Mouse (Mus musculus) ovary, postnatal 14 days (tissue): ENCODE results near the gene Ino80b.
"Not testable (repeated sequence)": the region's sequence is repeated elsewhere in the genome, so short reads cannot be mapped to it uniquely, and the experiment has no call there.

Experiments used
- DNase-seq: peaks from one replicate; pipeline ENCODE4 v3.0.0; 2022; ENCODE audit warnings: low spot score

Gene Ino80b

GRCm38 (mm10) chr6:83125331-83125730 is at the start of gene Ino80b:
Gene Ino80b (minus strand): TSS chr6:83125431.
- DNase-seq, result no peak

- DNase-seq, result no peak
Measured at GRCm38 (mm10) chr6:83172240-83172920, 47.1 kb upstream of the Ino80b start.

GRCm38 (mm10) chr6:83171063-83171462 is 45.8 kb upstream of the Ino80b start:
- DNase-seq, result no peak

- no peak for DNase-seq
Measured at GRCm38 (mm10) chr6:83169872-83170271, 44.6 kb upstream of the Ino80b start.

- DNase-seq, result no peak
Measured at GRCm38 (mm10) chr6:83166243-83166630, 41.0 kb upstream of the Ino80b start.

GRCm38 (mm10) chr6:83165607-83166242 is 40.5 kb upstream of the Ino80b start, which contains the start of gene Dctn1:
Gene Dctn1 (plus strand): TSS chr6:83165920.
- DNase-seq, result peak; percentile 93

GRCm38 (mm10) chr6:83165026-83165606 is 39.9 kb upstream of the Ino80b start:
- DNase-seq, result no peak

GRCm38 (mm10) chr6:83162701-83163100 is 37.5 kb upstream of the Ino80b start:
- peak; percentile 37 for DNase-seq

GRCm38 (mm10) chr6:83161921-83162641 is 36.9 kb upstream of the Ino80b start:
- DNase-seq, result peak; percentile 21

- DNase-seq, result no peak
Measured at GRCm38 (mm10) chr6:83161442-83161841, 36.2 kb upstream of the Ino80b start.

- not testable (repeated sequence) for DNase-seq
Measured at GRCm38 (mm10) chr6:83159456-83159855, 34.2 kb upstream of the Ino80b start.

- DNase-seq, result no peak
Measured at GRCm38 (mm10) chr6:83156259-83156684, 31.0 kb upstream of the Ino80b start, which contains the start of the genes Wdr54 and 1700003E16Rik. Gene Wdr54 (minus strand): TSS chr6:83156397. Gene 1700003E16Rik (plus strand): TSS chr6:83156404.

- no peak for DNase-seq
Measured at GRCm38 (mm10) chr6:83155552-83156238, 30.5 kb upstream of the Ino80b start.

- no peak for DNase-seq
Measured at GRCm38 (mm10) chr6:83153485-83153884, 28.3 kb upstream of the Ino80b start.

- DNase-seq, result no peak
Measured at GRCm38 (mm10) chr6:83153038-83153437, 27.8 kb upstream of the Ino80b start.

- DNase-seq, result no peak
Measured at GRCm38 (mm10) chr6:83151721-83152120, 26.5 kb upstream of the Ino80b start.

GRCm38 (mm10) chr6:83147280-83147679 is 22.0 kb upstream of the Ino80b start:
- DNase-seq, result no peak

- DNase-seq, result no peak
Measured at GRCm38 (mm10) chr6:83145805-83146204, 20.6 kb upstream of the Ino80b start.

- no peak for DNase-seq
Measured at GRCm38 (mm10) chr6:83145209-83145608, 20.0 kb upstream of the Ino80b start.

GRCm38 (mm10) chr6:83142886-83143285 is 17.7 kb upstream of the Ino80b start:
- DNase-seq, result no peak

- DNase-seq, result no peak
Measured at GRCm38 (mm10) chr6:83142211-83142731, 17.0 kb upstream of the Ino80b start.

GRCm38 (mm10) chr6:83141636-83142035 is 16.4 kb upstream of the Ino80b start:
- DNase-seq, result no peak
